Mouse (Mus musculus) erythroblast, adult 5-6 weeks (primary cell): ENCODE measurements around the gene Ube3a. TPM values are rescaled to one million over a fixed set of nuclear protein-coding genes. Genes with fewer than 3 reads are reported as not detected.

Experiments used
- ATAC-seq: replicated peaks from 2 replicates; pipeline ENCODE4 v1.8.0; 2016; ENCODE audit warnings: moderate number of reproducible peaks, mild to moderate bottlenecking, moderate TSS enrichment, inconsistent platforms; ENCODE audit not compliant: poor library complexity, low FRiP score, severe bottlenecking
- total RNA-seq, 2 experiments: library from RNA; stranded (forward) in 1 of 2; stranded (reverse) in 1 of 2; fragments of 150-400 nt in 1 of 2; fragments of 200-764, 138-1000 nt in 1 of 2; gene quantifications; 2 replicates each; pipeline versions ENCODE4 v1.2.3 to v1.2.4; 2015 to 2017; ENCODE audit warnings: low replicate concordance in 2 of 2

Gene Ube3a
- total RNA-seq (2015; ENCODE audit: low replicate concordance) (25.6 and 39.1 TPM in 2 replicates), total RNA-seq (2017; ENCODE audit: low replicate concordance) (44.9 and 61.0 TPM in 2 replicates)

- peak; percentile 97 for ATAC-seq
Measured at GRCm38 (mm10) chr7:59228045-59228865, at the start of gene Ube3a. Ube3a (plus strand) TSS chr7:59228750.

- ATAC-seq, result no peak
Measured at GRCm38 (mm10) chr7:59192831-59193230, 35.7 kb upstream of the Ube3a start.

DNA sequence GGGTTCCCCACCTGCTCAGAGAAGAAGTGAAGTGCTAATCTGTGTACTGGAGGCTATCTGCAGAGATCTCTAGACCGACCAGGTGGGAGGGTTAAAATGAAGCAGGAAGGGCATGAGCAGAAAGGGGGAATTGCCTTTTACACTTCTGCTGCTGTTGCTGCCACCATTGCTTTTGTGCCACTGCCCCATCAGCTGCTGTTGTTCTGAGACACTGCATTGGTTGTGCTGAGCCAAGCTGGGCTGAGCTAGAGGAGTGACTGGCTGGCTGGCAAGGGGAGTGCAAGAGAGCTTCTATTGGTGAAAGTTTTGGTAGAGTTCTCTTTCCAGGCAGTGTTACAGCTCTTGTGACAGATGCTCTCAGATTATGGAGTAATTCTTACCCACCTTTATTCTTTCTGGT is 13.6 kb upstream of the Ube3a start:
- no peak for ATAC-seq

GRCm38 (mm10) chr7:59221244-59221643 is 7.3 kb upstream of the Ube3a start:
- no peak for ATAC-seq

DNA sequence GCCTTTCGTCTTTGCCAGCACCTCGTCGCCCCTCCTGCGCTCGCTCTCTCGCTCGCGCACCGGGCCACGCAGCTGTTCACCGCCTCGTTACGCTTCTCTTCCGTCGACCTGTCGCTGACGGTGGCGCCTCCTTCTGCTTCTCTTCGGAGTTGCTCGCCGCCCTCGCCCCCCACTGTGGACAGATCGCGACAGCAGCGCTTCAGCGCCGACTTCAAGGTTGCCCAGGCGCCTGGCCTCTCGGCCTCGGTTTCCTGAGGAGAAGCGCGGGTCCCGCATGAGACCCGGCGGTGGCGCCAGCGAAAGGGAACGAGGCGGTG is 274 bp downstream of the Ube3a start:
- no peak for ATAC-seq

- ATAC-seq, result peak; percentile 25
Measured at GRCm38 (mm10) chr7:59229183-59229911, 797 bp downstream of the Ube3a start.

DNA sequence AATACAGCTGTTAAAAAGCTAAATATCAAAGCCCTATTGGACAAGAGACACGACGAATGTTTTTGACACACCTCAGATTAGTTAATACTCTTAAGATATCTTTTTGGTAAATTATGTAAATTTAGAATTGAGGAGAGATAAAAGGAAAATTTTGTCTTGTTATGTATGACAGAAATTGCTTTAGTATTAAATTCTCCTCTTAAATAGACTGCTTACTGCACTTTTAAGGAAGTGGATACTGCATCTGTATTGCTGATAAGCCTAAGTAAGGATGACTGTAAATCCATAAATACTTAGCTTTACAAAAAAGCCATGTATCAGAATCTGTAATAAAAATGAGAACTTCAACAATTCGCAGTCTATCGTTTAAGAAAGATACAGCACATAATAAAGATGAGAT is 1.8 kb downstream of the Ube3a start:
- no peak for ATAC-seq

- ATAC-seq, result no peak
Measured at GRCm38 (mm10) chr7:59230768-59231167, 2.2 kb downstream of the Ube3a start.

- ATAC-seq, result no peak
Measured at GRCm38 (mm10) chr7:59231960-59232359, 3.4 kb downstream of the Ube3a start.

DNA sequence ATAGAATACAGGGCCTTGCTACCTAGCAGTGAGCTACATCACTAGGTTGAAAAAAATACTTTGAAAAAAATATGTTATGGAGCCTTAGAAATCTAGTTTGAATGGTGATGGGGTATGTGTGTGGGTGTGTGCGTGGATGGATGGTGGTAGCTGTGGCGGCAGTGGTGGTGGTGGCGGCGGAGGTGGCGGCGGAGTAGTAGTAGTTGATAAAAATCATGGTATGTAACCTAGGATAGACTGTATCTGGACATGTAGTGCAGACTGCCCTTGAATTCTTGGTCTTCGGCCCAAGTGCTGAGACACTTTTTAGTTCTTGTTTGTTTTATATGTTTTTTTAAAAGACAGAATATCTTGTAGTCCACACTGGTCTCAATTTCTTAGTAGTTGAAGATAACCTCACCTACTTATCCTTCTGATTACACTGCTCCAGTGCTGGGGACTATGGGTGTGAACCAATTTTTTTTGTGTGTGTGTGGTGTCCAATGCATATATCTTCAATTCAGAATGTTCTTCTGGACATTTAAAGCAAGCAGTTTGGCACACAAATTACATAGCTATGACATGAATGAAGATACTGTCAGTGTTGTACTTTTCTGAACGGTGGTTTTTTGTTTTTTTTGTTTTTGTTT is 6.3 kb downstream of the Ube3a start:
- ATAC-seq, result no peak

- ATAC-seq, result no peak
Measured at GRCm38 (mm10) chr7:59243257-59243656, 14.7 kb downstream of the Ube3a start.

- ATAC-seq, result no peak
Measured at GRCm38 (mm10) chr7:59245541-59245940, 17.0 kb downstream of the Ube3a start.

GRCm38 (mm10) chr7:59253373-59253772 is 24.8 kb downstream of the Ube3a start:
- no peak for ATAC-seq

DNA sequence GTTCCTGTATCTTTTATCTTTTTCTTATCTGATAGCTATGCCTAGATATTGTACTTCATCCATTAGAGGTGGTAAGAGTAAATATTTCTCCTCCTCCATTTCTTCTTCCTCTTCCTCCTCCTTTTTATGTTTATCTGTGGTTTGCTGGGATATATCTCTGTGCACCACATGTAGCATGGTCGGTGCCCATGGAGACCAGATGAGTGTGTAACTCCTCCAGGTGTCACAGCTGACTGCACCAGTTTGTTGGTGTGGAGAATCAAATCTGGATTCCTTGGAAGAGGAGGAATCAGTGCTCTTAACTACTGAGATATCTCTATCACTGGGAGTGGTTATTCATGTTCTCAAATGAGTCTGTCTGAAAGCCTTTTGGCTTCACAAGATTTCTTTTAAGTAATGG is 37.0 kb downstream of the Ube3a start:
- no peak for ATAC-seq

- ATAC-seq, result no peak
Measured at GRCm38 (mm10) chr7:59271775-59272174, 43.2 kb downstream of the Ube3a start.

- ATAC-seq, result no peak
Measured at GRCm38 (mm10) chr7:59312576-59312975, 84.0 kb downstream of the Ube3a start.

DNA sequence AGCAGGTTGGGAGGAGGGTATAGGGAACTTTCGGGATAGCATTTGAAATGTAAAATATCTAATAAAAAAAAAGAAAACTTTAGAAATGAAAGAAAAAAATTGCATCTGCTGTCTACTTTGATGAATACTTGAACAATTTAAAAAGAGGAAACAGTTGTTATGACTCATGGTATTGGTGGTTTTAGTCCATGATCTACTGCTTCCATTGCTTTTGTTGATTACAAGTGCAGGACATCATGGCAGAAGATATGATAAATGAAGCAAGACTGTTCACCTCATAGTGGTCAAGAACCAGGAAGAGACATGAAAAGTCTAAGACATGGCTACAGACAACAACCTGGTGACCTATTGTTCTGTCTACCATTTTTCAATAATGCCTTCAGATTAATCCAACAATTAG is 94.2 kb downstream of the Ube3a start:
- no peak for ATAC-seq
